Mouse (Mus musculus) limb, embryonic 10.5 days (tissue): Measurements from ENCODE around the gene E130218I03Rik. TPM values are rescaled to one million over a fixed set of nuclear protein-coding genes. Genes with fewer than 3 reads are reported as not detected.

Source experiments
- DNase-seq: peaks from one replicate; pipeline ENCODE4 v3.0.0-alpha.2; 2017; ENCODE audit warnings: low spot score
- H3K27ac ChIP-seq: fragments of 300-500 bp; sonication (generic); 2 replicates; pipeline ENCODE4 v1.5.1; 2016; ENCODE audit warnings: mild to moderate bottlenecking
- H3K27me3 ChIP-seq: fragments of 300-500 bp; sonication (generic); 2 replicates; pipeline ENCODE4 v1.6.1; 2016; ENCODE audit warnings: low read depth, mild to moderate bottlenecking; ENCODE audit not compliant: poor library complexity, severe bottlenecking
- H3K36me3 ChIP-seq: fragments of 300-500 bp; sonication (generic); 2 replicates; pipeline ENCODE4 v1.6.1; 2016; ENCODE audit warnings: mild to moderate bottlenecking, moderate library complexity
- H3K4me1 ChIP-seq: fragments of 300-500 bp; sonication (generic); 2 replicates; pipeline ENCODE4 v1.6.1; 2016
- H3K4me3 ChIP-seq: fragments of 300-500 bp; sonication (generic); 2 replicates; pipeline ENCODE4 v1.5.1; 2016; ENCODE audit warnings: mild to moderate bottlenecking, moderate library complexity
- H3K9me3 ChIP-seq: fragments of 300-500 bp; sonication (generic); replicated peaks from 2 replicates; pipeline ENCODE4 v1.6.1; 2016; ENCODE audit warnings: mild to moderate bottlenecking
- WGBS: fragments of 180-500 bp; shearing (Covaris S2); methylation state at CpG from one replicate; pipeline ENCODE4 v1.1.7; 2016; 5-methylcytosine and 5-hydroxymethylcytosine counted together
- polyA plus RNA-seq: library from polyadenylated mRNA; unstranded; fragments of >200 nt; fragmentation: Nextera tagmentation; extraction: Ambion mirVana; gene quantifications from 2 replicates; pipeline ENCODE4 v1.2.1, GENCODE M21; 2016

Gene E130218I03Rik
- polyA plus RNA-seq, 1 experiment from 2014 or later, result 0.60 TPM

DNA sequence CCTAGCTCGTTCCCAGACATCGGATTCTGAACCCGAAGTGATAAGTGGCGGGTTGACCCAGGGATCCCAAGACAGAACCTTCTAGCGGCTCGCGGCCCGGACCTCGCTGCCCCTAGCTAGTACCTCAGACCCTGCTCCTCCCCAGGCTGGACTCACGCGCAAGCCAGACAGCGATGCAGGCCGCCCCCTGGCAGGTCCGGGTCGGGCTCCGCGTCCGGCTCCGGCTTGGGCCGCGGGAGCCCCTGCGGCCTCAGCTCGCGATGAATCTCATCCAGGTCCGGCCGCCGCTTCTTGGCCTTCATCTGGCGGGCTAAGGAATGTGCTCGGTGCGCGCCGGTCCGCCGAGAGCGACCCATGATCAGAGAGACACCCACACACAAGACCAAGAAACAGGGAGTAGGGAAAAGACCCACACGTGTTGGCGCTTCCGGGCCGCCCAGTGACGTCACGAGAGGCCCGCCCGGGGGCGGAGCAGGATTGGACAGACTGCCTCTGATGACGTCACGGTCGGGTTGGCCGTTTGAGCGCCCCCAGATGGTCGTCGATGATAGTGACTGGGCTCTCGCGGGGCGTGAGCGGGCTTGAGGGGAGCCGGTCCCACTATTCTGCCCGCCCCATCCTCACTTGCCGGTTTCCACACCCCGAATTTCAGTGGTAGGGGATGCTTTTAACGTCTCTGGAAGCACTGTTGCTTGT lies 1.8 kb downstream of the E130218I03Rik start, which contains the start of gene Zfp593:
Gene Zfp593 (minus strand): TSS at position 445 of the 696 bp plus-strand sequence.
- whole genome bisulfite sequencing, result under 1% methylated on average over 60 of the region's 60 CpGs
- peaks cover 39% of the 10 kb centered on the region for H3K4me1 ChIP-seq
- peak; percentile 99 for DNase-seq

DNA sequence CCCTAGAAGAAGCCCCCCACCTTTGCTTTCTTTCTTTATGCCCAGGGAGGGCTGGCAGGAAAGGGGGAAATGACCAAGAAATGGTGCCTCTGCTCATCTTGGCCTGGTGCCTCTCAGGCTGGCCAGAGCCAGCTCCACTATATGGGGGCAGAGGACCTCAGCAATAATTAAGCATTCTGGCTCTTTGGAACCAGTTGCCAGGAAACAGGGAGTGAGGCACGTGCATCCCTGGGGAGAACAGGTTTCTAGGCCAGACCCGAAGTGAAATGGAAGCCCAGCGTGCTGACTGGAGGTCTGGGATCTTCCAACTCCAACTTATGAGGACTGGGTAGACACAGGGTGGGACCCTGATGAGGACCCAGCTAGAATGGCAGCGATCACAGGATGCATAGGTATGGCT lies 2.8 kb downstream of the E130218I03Rik start:
- no peaks in the 10 kb centered on the region for H3K9me3 ChIP-seq
- peaks cover 14% of the 10 kb centered on the region for H3K36me3 ChIP-seq
- peaks cover 49% of the 10 kb centered on the region for H3K4me1 ChIP-seq
- 56% methylated on average over 4 of the region's 4 CpGs for WGBS
- DNase-seq, result no peak
- peaks cover 54% of the 10 kb centered on the region for H3K27me3 ChIP-seq
- peak overlapping the region; percentile 86; the same call in 1 of the 2 replicates for H3K27ac ChIP-seq
- 0 out of 2 replicates have a peak overlapping the region, but pooled peaks have one; percentile 84 for H3K4me3 ChIP-seq

More for the DNA sequence above, 1.8 kb downstream of the E130218I03Rik start, which contains the start of gene Zfp593:
- peaks cover 14% of the 10 kb centered on the region for H3K36me3 ChIP-seq
- no peaks in the 10 kb centered on the region for H3K9me3 ChIP-seq
- peak within 1 kb of the TSS; percentile 84 for H3K4me3 ChIP-seq
- H3K27me3 ChIP-seq, result peaks cover 44% of the 10 kb centered on the region
- H3K27ac ChIP-seq, result peak within 1 kb of the TSS; percentile 86

DNA sequence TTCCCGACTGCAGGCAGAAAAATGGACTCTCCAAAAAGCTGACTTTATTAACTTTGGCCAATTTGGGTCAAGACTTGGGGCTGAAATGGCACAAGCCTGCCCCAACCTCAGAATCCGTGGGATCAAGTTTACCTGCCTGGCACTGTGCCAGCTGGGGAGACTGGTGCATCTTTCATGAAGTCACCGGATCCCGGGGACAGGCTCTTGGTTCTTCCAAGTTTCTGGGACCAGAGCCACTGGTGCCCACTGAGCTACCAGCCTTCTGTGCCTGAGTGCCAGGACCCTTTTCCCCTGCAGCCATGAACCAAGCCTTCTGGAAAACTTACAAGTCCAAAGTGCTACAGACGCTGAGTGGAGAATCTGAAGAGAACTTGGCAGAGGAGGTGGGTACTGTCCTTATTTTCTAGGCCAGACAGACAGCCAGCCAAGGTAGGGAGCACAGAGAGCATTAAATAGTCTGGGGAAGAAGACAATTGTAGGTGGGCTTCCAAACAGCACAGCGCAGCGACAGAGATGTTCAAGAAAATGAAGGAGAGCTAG lies 3.3 kb downstream of the E130218I03Rik start, which contains the start of gene Gm30191:
Gene Gm30191 (plus strand): TSS at position 217 of the 540 bp plus-strand sequence.
- Histone ChIP-seq H3K27ac (peak within 1 kb of the TSS; percentile 86), H3K27me3 (peaks cover 59% of the 10 kb centered on the region), H3K4me3 (peak within 1 kb of the TSS; percentile 84), H3K4me1 (peaks cover 54% of the 10 kb centered on the region), H3K36me3 (peaks cover 14% of the 10 kb centered on the region), H3K9me3 (no peaks in the 10 kb centered on the region)
- no peak for DNase-seq
- 77% methylated on average over 7 of the region's 7 CpGs for WGBS

- peaks cover 87% of the 10 kb centered on the region for H3K27me3 ChIP-seq
- H3K27ac ChIP-seq, result peak overlapping the region; percentile 88
- no peaks in the 10 kb centered on the region for H3K9me3 ChIP-seq
- peak; percentile 91 for DNase-seq
- H3K4me3 ChIP-seq, result peak overlapping the region; percentile 61
- H3K36me3 ChIP-seq, result no peaks in the 10 kb centered on the region
- H3K4me1 ChIP-seq, result peaks cover 70% of the 10 kb centered on the region
- 1% methylated on average over 30 of the region's 30 CpGs for whole genome bisulfite sequencing
Measured at GRCm38 (mm10) chr4:134249651-134250050, 6.2 kb downstream of the E130218I03Rik start.

DNA sequence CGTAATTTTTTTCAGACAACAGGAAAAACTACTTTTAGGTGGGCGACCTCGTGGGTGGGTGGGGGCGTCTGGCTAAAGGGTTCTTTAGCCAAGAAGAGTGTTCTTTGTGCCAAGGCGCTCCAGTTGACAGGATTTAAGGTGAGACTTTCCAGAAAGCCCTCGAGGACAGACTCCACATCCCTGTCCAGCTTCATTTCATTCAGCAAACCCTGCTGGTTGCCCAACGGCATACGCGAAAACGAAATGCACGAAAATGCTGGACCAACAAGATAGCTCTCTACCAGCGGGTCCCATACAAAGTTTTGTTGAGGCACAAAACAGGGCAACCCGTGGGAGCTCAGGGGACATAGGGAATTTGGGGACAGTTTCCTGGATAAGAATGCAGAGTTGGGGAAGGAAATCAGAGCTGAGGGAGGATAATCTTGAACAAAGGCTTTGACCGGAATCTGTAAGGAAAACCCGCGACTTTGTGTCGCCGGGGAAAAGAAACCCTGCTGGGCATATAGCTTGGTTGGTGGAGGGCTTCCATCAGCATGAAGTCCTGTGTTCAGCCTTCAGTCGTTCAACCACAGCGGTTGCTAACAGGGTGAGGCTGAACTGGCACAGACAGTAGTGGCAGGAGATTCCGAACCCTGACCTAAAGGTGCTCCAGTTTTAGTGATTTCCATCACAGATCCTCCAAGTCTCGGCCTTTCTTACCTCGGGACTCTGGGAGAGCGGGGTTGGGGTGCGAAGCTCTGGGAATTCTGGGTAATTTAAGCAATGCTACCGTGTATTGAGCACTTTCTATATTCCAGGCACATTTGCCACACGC lies 6.9 kb downstream of the E130218I03Rik start:
- Histone ChIP-seq H3K4me3 (peak overlapping the region; percentile 61), H3K4me1 (peaks cover 71% of the 10 kb centered on the region), H3K9me3 (no peaks in the 10 kb centered on the region), H3K27ac (peak overlapping the region; percentile 88), H3K36me3 (no peaks in the 10 kb centered on the region), H3K27me3 (peaks cover 94% of the 10 kb centered on the region)
- 8% methylated on average over 27 of the region's 27 CpGs for WGBS
- DNase-seq, result peak; percentile 51

DNA sequence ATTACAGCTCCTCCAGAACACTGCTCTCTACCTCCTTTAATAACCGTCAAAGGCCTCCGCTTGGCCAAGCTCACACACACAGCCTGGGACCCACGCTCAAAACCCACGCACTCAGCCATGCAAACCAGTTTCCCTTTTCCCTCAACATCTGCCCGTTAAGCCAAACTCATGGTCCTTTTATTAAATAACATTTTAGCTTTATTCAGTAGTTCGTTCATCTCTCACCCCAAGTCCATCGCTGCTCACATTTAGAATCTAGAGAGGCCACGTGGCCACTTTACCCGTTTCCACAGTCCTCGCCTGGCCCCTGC lies 7.4 kb downstream of the E130218I03Rik start:
- Histone ChIP-seq H3K27me3 (peaks cover 99% of the 10 kb centered on the region), H3K36me3 (no peaks in the 10 kb centered on the region), H3K4me1 (peaks cover 74% of the 10 kb centered on the region), H3K9me3 (no peaks in the 10 kb centered on the region), H3K27ac (peak overlapping the region; percentile 88), H3K4me3 (peak overlapping the region; percentile 61)
- WGBS, result 11% methylated on average over 10 of the region's 10 CpGs
- no peak for DNase-seq

GRCm38 (mm10) chr4:134251241-134252130 lies 8.0 kb downstream of the E130218I03Rik start:
- peak; percentile 75 for DNase-seq
- peaks cover 98% of the 10 kb centered on the region for H3K27me3 ChIP-seq

GRCm38 (mm10) chr4:134252131-134252910 lies 8.9 kb downstream of the E130218I03Rik start:
- H3K4me1 ChIP-seq, result peaks cover 83% of the 10 kb centered on the region
- no peaks in the 10 kb centered on the region for H3K36me3 ChIP-seq
- H3K4me3 ChIP-seq, result peak overlapping the region; percentile 61
- no peaks in the 10 kb centered on the region for H3K9me3 ChIP-seq
- H3K27ac ChIP-seq, result peak overlapping the region; percentile 88
- 3% methylated on average over 22 of the region's 22 CpGs for WGBS
- H3K27me3 ChIP-seq, result peaks cover 90% of the 10 kb centered on the region
- DNase-seq, result peak; percentile 67

More at GRCm38 (mm10) chr4:134251241-134252130, 8.0 kb downstream of the E130218I03Rik start:
- H3K4me1 ChIP-seq, result peaks cover 75% of the 10 kb centered on the region
- no peaks in the 10 kb centered on the region for H3K9me3 ChIP-seq
- under 1% methylated on average over 91 of the region's 91 CpGs for WGBS
- H3K27ac ChIP-seq, result peak overlapping the region; percentile 88
- H3K4me3 ChIP-seq, result peak overlapping the region; percentile 61
- no peaks in the 10 kb centered on the region for H3K36me3 ChIP-seq

DNA sequence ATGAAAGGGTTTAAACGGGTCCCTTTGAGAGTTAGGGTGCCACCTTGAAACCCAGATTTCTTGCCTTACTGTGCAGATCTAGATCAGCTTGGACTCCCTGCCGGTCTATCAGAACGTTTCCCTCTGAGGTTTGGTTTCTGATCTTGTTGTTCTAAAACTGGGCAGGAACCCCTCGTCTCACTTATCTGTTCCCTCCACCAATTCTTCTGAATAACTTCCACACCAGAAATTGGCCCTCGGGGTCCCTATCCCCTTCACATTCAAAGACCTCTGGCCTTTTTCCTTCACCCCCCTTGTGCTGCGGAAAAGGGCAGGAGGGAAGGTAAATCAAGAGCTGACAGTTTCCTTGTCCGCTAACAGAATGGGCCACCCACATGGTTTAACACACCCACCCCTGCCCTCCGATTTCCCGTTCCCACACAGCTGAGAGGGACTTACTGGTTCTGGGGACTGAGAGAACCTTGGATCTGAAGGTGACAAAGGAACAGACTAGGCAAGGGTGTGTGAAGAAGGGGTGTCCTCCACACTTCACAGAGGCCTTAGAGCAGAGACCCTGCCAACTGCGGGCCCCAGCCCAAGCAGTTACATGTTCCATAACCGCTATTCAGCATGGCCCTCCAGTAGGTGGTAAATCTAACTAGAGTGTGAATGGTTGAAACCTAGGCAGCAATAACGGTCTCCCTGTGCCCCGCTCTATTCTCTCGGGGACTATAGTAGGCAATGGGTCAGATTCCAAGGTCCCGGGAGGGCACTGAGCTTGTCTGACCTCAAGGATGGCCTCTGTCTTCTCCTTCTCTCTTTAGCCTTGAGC lies 9.7 kb downstream of the E130218I03Rik start:
- WGBS, result 2% methylated on average over 15 of the region's 15 CpGs
- Histone ChIP-seq H3K27ac (peak overlapping the region; percentile 88), H3K4me1 (peaks cover 91% of the 10 kb centered on the region), H3K27me3 (peaks cover 82% of the 10 kb centered on the region), H3K9me3 (no peaks in the 10 kb centered on the region), H3K4me3 (peak overlapping the region; percentile 61), H3K36me3 (no peaks in the 10 kb centered on the region)
- peak; percentile 51 for DNase-seq

DNA sequence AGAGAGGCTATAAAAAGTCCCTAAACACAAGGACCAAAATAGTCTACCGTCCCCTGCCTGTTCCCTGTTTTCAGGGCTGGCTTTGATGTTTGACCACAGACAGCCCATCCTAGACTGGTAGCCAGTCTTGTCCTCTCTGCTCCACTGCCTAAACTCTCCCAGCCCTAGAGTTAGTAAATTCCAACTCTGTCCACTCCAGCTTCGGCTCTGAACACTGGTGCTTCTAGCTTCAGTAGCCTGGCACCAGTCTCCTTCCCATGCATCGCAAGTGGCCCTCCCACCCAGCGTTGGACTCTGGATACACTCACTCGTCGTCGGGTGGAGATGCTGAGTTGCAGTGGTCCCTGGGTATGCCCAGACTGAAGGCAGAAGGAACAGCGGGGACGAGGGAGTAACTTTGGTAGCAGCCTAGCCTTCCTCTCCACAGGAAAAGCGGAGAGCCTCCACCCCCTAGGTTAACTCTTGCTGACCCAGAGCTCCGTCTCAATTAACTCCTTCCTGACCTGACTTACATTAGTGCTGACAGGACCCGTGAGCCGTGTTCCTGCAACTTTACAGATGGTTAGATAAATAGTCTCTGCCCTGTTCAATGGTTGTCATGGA lies 10.4 kb downstream of the E130218I03Rik start, which contains the start of gene Grrp1:
Gene Grrp1 (minus strand): TSS at position 385 of the 603 bp plus-strand sequence.
- under 1% methylated on average over 13 of the region's 13 CpGs for WGBS

More for the DNA sequence above, 10.4 kb downstream of the E130218I03Rik start, which contains the start of gene Grrp1:
- Histone ChIP-seq H3K4me3 (peak within 1 kb of the TSS; percentile 61), H3K36me3 (no peaks in the 10 kb centered on the region), H3K9me3 (no peaks in the 10 kb centered on the region), H3K4me1 (peaks cover 91% of the 10 kb centered on the region), H3K27me3 (peaks cover 75% of the 10 kb centered on the region), H3K27ac (peak within 1 kb of the TSS; percentile 88)
- peak; percentile 63 for DNase-seq
